Mouse (Mus musculus): Measurements from ENCODE around the gene Zfp300. TPM values are rescaled to one million over a fixed set of nuclear protein-coding genes. Genes with fewer than 3 reads are reported as not detected.

The Zfp300 gene
- total RNA-seq (2015) (1.3 and 1.6 TPM in 2 replicates), total RNA-seq (2017) (0.27 and 0.75 TPM in 2 replicates)

- ATAC-seq (replicated peaks; ENCODE audit: poor library complexity) = peak; percentile 75
Measured at GRCm38 (mm10) chrX:21088983-21089866, at the start of gene Zfp300. Gene Zfp300, minus strand, starts transcription at chrX:21089527.

GRCm38 (mm10) chrX:21115520-21115919, 26.2 kb upstream of the Zfp300 start, which contains the start of gene Ssxa1:
Gene Ssxa1, plus strand, starts transcription at chrX:21115820.
- no peak for ATAC-seq (replicated peaks; ENCODE audit: poor library complexity)

GRCm38 (mm10) chrX:21089867-21090239, 526 bp upstream of the Zfp300 start:
- ATAC-seq (replicated peaks; ENCODE audit: poor library complexity) = no peak

- no peak for ATAC-seq (replicated peaks; ENCODE audit: poor library complexity)
Measured at GRCm38 (mm10) chrX:21088645-21088982, 713 bp downstream of the Zfp300 start.

- ATAC-seq (replicated peaks; ENCODE audit: poor library complexity) = no peak
Measured at GRCm38 (mm10) chrX:21068106-21068505, 21.2 kb downstream of the Zfp300 start, which contains the start of gene Spaca5. Gene Spaca5, plus strand, starts transcription at chrX:21068406.

GRCm38 (mm10) chrX:21062544-21062890, 26.8 kb downstream of the Zfp300 start:
- ATAC-seq (replicated peaks; ENCODE audit: poor library complexity) = no peak

GRCm38 (mm10) chrX:21061866-21062543, 27.3 kb downstream of the Zfp300 start, which contains the start of gene Zfp182:
Gene Zfp182, minus strand, starts transcription at chrX:21062316.
- ATAC-seq (replicated peaks; ENCODE audit: poor library complexity) = peak; percentile 100

GRCm38 (mm10) chrX:21061460-21061859, 27.9 kb downstream of the Zfp300 start:
- peak; percentile 27; the same call in 1 of the 2 replicates for ATAC-seq (replicated peaks; ENCODE audit: poor library complexity)

Other genes with a start within 250 kb of the Zfp300 start
- gene Timp1, start 219.4 kb downstream of the Zfp300 start, total RNA-seq (2015) = 0.17 TPM in 1 of 2 replicates, not detected in the other
- not detected in 2 replicates for gene Timp1, start 219.4 kb downstream of the Zfp300 start, total RNA-seq (2017)
- gene Syn1, start 168.5 kb downstream of the Zfp300 start, total RNA-seq (2015) = 0.07 TPM in 1 of 2 replicates, not detected in the other
- not detected in 2 replicates for gene Syn1, start 168.5 kb downstream of the Zfp300 start, total RNA-seq (2017)
- gene Cfp, start 158.0 kb downstream of the Zfp300 start, total RNA-seq (2015) = 27.0 and 38.2 TPM in 2 replicates
- gene Cfp, start 158.0 kb downstream of the Zfp300 start, total RNA-seq (2017) = 19.5 and 32.9 TPM in 2 replicates
- gene Elk1, start 138.9 kb downstream of the Zfp300 start, total RNA-seq (2015) = 4.3 and 5.5 TPM in 2 replicates
- gene Elk1, start 138.9 kb downstream of the Zfp300 start, total RNA-seq (2017) = 3.7 and 4.6 TPM in 2 replicates
- 57.0 and 66.6 TPM in 2 replicates for gene Uxt, start 127.5 kb downstream of the Zfp300 start, total RNA-seq (2015)
- 24.7 and 35.6 TPM in 2 replicates for gene Uxt, start 127.5 kb downstream of the Zfp300 start, total RNA-seq (2017)
- gene Zfp182, start 27.2 kb downstream of the Zfp300 start, total RNA-seq (2015) = 10.0 and 14.9 TPM in 2 replicates
- 8.3 and 11.9 TPM in 2 replicates for gene Zfp182, start 27.2 kb downstream of the Zfp300 start, total RNA-seq (2017)
- not detected in 2 replicates for gene Spaca5, start 21.1 kb downstream of the Zfp300 start, total RNA-seq (2015)
- not detected in 2 replicates for gene Spaca5, start 21.1 kb downstream of the Zfp300 start, total RNA-seq (2017)
- not detected in 2 replicates for gene Ssxa1, start 26.3 kb upstream of the Zfp300 start, total RNA-seq (2015)
- gene Ssxa1, start 26.3 kb upstream of the Zfp300 start, total RNA-seq (2017) = not detected in 2 replicates
- gene Gm21876, start 86.1 kb upstream of the Zfp300 start, total RNA-seq (2015) = not detected in 2 replicates
- gene Gm21876, start 86.1 kb upstream of the Zfp300 start, total RNA-seq (2017) = not detected in 2 replicates